Mouse (Mus musculus) G1E (cell line): ENCODE measurements at regions not wholly inside any gene's neighbourhood (a gene's known extent, or its start where the extent isn't known, plus 50 kb on each side); places are given as distances from the start of the nearest gene placed in this dataset.

Source experiments
- CTCF ChIP-seq: IDR thresholded peaks from 2 replicates; pipeline ENCODE4 v1.5.1; 2012; ENCODE audit warnings: low read depth, low read length, inconsistent platforms, mixed read lengths
- GATA1 ChIP-seq: IDR thresholded peaks from 2 replicates; pipeline ENCODE4 v1.6.1; 2012; ENCODE audit warnings: borderline replicate concordance, low read length, inconsistent platforms, mixed read lengths
- GATA2 ChIP-seq: IDR thresholded peaks from 2 replicates; pipeline ENCODE4 v1.6.1; 2012; ENCODE audit warnings: low read depth, low read length, inconsistent platforms, borderline replicate concordance
- POLR2AphosphoS5 ChIP-seq: IDR thresholded peaks from 2 replicates; pipeline ENCODE4 v1.6.1; 2012; ENCODE audit warnings: low read depth, low read length, inconsistent platforms; ENCODE audit not compliant: insufficient replicate concordance
- TAL1 ChIP-seq: conservative IDR thresholded peaks from 2 replicates; pipeline ENCODE4 v1.6.1; 2012; ENCODE audit warnings: low read depth, low read length, inconsistent platforms, mixed read lengths

GRCm38 (mm10) chr13:57165367-57165766 lies 269.6 kb upstream of the Trpc7 start:
- TF ChIP-seq CTCF (no peak), GATA1 (no peak), POLR2AphosphoS5 (no peak), TAL1 (no peak), GATA2 (no peak)
